Mouse (Mus musculus) telencephalon, adult 2 months (tissue): ENCODE data around the gene Wnt7b.
A peak's percentile ranks its signal among the peaks of the same experiment; 100 is the strongest.

Source experiments
- DNase-seq: peaks from one replicate; pipeline ENCODE4 v3.0.0-alpha.2; 2011; ENCODE audit warnings: low read depth, low spot score

Wnt7b gene

GRCm38 (mm10) chr15:85507370-85508014 lies 74.8 kb downstream of the Wnt7b start:
- no peak for DNase-seq

GRCm38 (mm10) chr15:85506680-85507079 lies 75.6 kb downstream of the Wnt7b start:
- DNase-seq = no peak

- DNase-seq = no peak
Measured at GRCm38 (mm10) chr15:85505118-85505925, 77.0 kb downstream of the Wnt7b start.

GRCm38 (mm10) chr15:85503127-85503526 lies 79.1 kb downstream of the Wnt7b start, which contains the start of gene 7530416G11Rik:
TSS of gene 7530416G11Rik (minus strand) at chr15:85503227.
- no peak for DNase-seq

- no peak for DNase-seq
Measured at GRCm38 (mm10) chr15:85500267-85500666, 82.0 kb downstream of the Wnt7b start.

GRCm38 (mm10) chr15:85497981-85498475 lies 84.2 kb downstream of the Wnt7b start:
- DNase-seq = no peak

- no peak for DNase-seq
Measured at GRCm38 (mm10) chr15:85497548-85497947, 84.7 kb downstream of the Wnt7b start.

GRCm38 (mm10) chr15:85494163-85494621 lies 88.1 kb downstream of the Wnt7b start:
- DNase-seq = peak; percentile 86

GRCm38 (mm10) chr15:85489751-85490150 lies 92.5 kb downstream of the Wnt7b start:
- no peak for DNase-seq

- no peak for DNase-seq
Measured at GRCm38 (mm10) chr15:85488900-85489299, 93.4 kb downstream of the Wnt7b start.
